Mouse (Mus musculus) small intestine, adult 2 months (tissue): ENCODE data around the gene Zfp423.

Experiments used
- CTCF ChIP-seq: fragments of 200-500 bp; IDR thresholded peaks from 2 replicates; pipeline ENCODE4 v1.5.1; 2012; ENCODE audit warnings: low read depth, mild to moderate bottlenecking, control low read depth, inconsistent platforms, low read length, moderate library complexity, mixed read lengths; ENCODE audit not compliant: insufficient replicate concordance, insufficient read length; ENCODE audit errors: extremely low read depth
- POLR2A ChIP-seq: fragments of 200-500 bp; IDR thresholded peaks from 2 replicates; pipeline ENCODE4 v1.6.1; 2012; ENCODE audit warnings: low read depth, mild to moderate bottlenecking, control low read depth, inconsistent platforms, low read length, moderate library complexity

DNA sequence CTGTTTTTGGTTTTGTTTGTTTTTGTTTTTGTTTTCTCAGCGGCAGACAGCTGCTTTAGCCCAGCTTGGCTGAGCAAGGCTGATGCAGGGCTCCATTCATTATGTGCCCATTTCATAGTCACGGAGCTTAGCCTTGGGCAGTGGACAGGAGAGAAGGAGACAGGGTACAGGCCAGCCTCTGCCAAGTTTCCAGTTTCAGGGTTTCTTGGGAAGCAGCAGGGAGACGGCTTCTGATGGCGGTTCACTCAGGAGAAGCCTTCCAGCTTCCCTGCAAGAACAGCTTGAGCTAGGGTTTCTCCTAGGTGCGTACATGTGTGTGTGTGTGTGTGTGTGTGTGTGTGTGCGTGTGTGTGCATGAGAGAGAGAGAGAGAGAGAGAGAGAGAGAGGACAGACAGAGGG lies 292.1 kb downstream of the Zfp423 start:
- TF ChIP-seq CTCF (no peak), POLR2A (no peak)
